In the genomic region with DNA sequence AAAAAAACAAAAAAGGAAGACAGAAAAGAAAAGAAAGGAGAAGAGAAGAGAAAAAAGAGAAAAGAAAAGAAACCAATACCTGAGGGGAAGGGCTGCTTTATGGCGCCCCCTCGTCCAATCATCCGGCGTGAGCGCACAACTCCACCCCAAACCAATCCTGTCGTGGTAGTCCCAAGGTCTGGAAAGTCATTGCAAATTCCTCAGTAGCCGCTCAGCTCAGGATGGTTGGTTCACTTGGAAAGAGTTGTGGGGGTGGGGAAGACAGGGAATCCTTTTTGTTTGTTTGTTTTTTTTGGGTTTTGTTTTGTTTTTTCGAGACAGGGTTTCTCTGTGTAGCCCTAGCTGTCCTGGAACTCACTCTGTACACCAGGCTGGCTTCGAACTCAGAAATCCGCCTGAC, we compare ENCODE assay signal across 8 mouse cellular contexts. TPM values are rescaled to one million over a fixed set of nuclear protein-coding genes. Genes with fewer than 3 reads are reported as not detected.
DNase-seq lines count a peak whose midpoint lies in the region; ATAC-seq lines count a peak whose summit lies in the region.

No protein-coding gene starts in this region.

- ATAC-seq in lung, embryonic 16.5 days (ENCODE audit: low read depth): no peak
- no peak for ATAC-seq in forebrain, embryonic 14.5 days
- no peak for ATAC-seq in liver, embryonic 12.5 days
- no peak for ATAC-seq in stomach, embryonic 16.5 days (ENCODE audit: insufficient read depth, low FRiP score)

- 35% methylated on average over 10 of the region's 10 CpGs for WGBS in lung, embryonic 16.5 days
- WGBS in forebrain, embryonic 14.5 days: 51% methylated on average over 10 of the region's 10 CpGs
- WGBS in liver, embryonic 12.5 days (ENCODE audit: insufficient replicate concordance): 15% methylated on average over 10 of the region's 10 CpGs
- 34% methylated on average over 10 of the region's 10 CpGs for WGBS in stomach, embryonic 16.5 days

- no peak for DNase-seq in lung, postnatal 25 days (ENCODE audit: low spot score)
- DNase-seq in forebrain, embryonic 14.5 days (ENCODE audit: low spot score): no peak
- no peak for DNase-seq in layer of hippocampus, postnatal 25 days (ENCODE audit: extremely low spot score in 1 of 2, low spot score in 1 of 2)
- no peak for DNase-seq in right cerebral cortex, postnatal 25 days
- no peak for DNase-seq in right cerebral cortex, postnatal 4 days

- peak overlapping the region; percentile 98 for H3K4me2 ChIP-seq in lung, embryonic 16.5 days (ENCODE audit: low read depth, low read length)
- peak overlapping the region; percentile 95 for H3K4me2 ChIP-seq in forebrain, embryonic 14.5 days (ENCODE audit: low read length)
- H3K4me2 ChIP-seq in liver, embryonic 12.5 days: peak overlapping the region; percentile 77
- peak overlapping the region; percentile 97 for H3K4me2 ChIP-seq in stomach, embryonic 16.5 days (ENCODE audit: low read depth, low read length)

- H3K27me3 ChIP-seq in lung, embryonic 16.5 days (ENCODE audit: control insufficient read depth, insufficient read depth, low read depth, low read length): no peaks in the 10 kb centered on the region
- no peaks in the 10 kb centered on the region for H3K27me3 ChIP-seq in forebrain, embryonic 14.5 days (replicated peaks; ENCODE audit: control insufficient read depth, insufficient read depth, low read length)
- peaks cover 37% of the 10 kb centered on the region for H3K27me3 ChIP-seq in liver, embryonic 12.5 days (replicated peaks)
- H3K27me3 ChIP-seq in stomach, embryonic 16.5 days (ENCODE audit: control insufficient read depth, insufficient read depth, low read length): no peaks in the 10 kb centered on the region

- H3K9me3 ChIP-seq in lung, embryonic 16.5 days (ENCODE audit: control insufficient read depth, low read length): no peaks in the 10 kb centered on the region
- H3K9me3 ChIP-seq in forebrain, embryonic 14.5 days (replicated peaks; ENCODE audit: control insufficient read depth, low read length): no peaks in the 10 kb centered on the region
- no peaks in the 10 kb centered on the region for H3K9me3 ChIP-seq in liver, embryonic 12.5 days (replicated peaks)
- H3K9me3 ChIP-seq in stomach, embryonic 16.5 days (replicated peaks; ENCODE audit: control insufficient read depth, low read length): no peaks in the 10 kb centered on the region

- H3K9ac ChIP-seq in lung, embryonic 16.5 days (ENCODE audit: low read length): no peak overlapping the region; the same call in 1 of the 2 replicates
- no peak overlapping the region for H3K9ac ChIP-seq in forebrain, embryonic 14.5 days (ENCODE audit: low read length)
- H3K9ac ChIP-seq in liver, embryonic 12.5 days: no peak overlapping the region
- no peak overlapping the region for H3K9ac ChIP-seq in stomach, embryonic 16.5 days (ENCODE audit: low read length)

- no peaks in the 10 kb centered on the region for H3K36me3 ChIP-seq in lung, embryonic 16.5 days (ENCODE audit: control insufficient read depth, insufficient read depth, low read length)
- H3K36me3 ChIP-seq in forebrain, embryonic 14.5 days (ENCODE audit: control insufficient read depth, insufficient read depth, low read length): no peaks in the 10 kb centered on the region
- no peaks in the 10 kb centered on the region for H3K36me3 ChIP-seq in liver, embryonic 12.5 days
- H3K36me3 ChIP-seq in stomach, embryonic 16.5 days (ENCODE audit: control insufficient read depth, insufficient read depth, low read length): no peaks in the 10 kb centered on the region

- H3K27ac ChIP-seq in lung, embryonic 16.5 days (ENCODE audit: low read length): no peak overlapping the region
- no peak overlapping the region for H3K27ac ChIP-seq in forebrain, embryonic 14.5 days (ENCODE audit: low read depth, low read length)
- H3K27ac ChIP-seq in liver, embryonic 12.5 days: no peak overlapping the region
- H3K27ac ChIP-seq in stomach, embryonic 16.5 days (ENCODE audit: low read length): no peak overlapping the region

- 0 out of 2 replicates have a peak, but pooled peaks cover 5% of the 10 kb centered on the region for H3K4me1 ChIP-seq in lung, embryonic 16.5 days (replicated peaks; ENCODE audit: control insufficient read depth, insufficient read depth, low read length)
- no peaks in the 10 kb centered on the region; the same call in 1 of the 2 replicates for H3K4me1 ChIP-seq in forebrain, embryonic 14.5 days (ENCODE audit: control insufficient read depth, insufficient read depth, low read length)
- H3K4me1 ChIP-seq in liver, embryonic 12.5 days: peaks cover 22% of the 10 kb centered on the region
- no peaks in the 10 kb centered on the region for H3K4me1 ChIP-seq in stomach, embryonic 16.5 days (ENCODE audit: control insufficient read depth, insufficient read depth, low read length)

- H3K4me3 ChIP-seq in lung, embryonic 16.5 days (ENCODE audit: low read length): peak overlapping the region; percentile 68
- H3K4me3 ChIP-seq in forebrain, embryonic 14.5 days (ENCODE audit: low read depth, low read length): peak overlapping the region; percentile 55; the same call in 1 of the 2 replicates
- H3K4me3 ChIP-seq in liver, embryonic 12.5 days: peak overlapping the region; percentile 58
- peak overlapping the region; percentile 79 for H3K4me3 ChIP-seq in stomach, embryonic 16.5 days (replicated peaks; ENCODE audit: low read length)

RNA-seq across cellular contexts. Expression of gene Tet1, which starts 23.3 kb away (rescaled TPM):
- polyA plus RNA-seq in lung, embryonic 16.5 days (2015; fragmentation: Nextera tagmentation; extraction: Ambion mirVana): 21.5 and 27.0 TPM in 2 replicates
- polyA plus RNA-seq in forebrain, embryonic 14.5 days (2014; fragmentation: Nextera tagmentation; extraction: Ambion mirVana): 25.0 and 38.1 TPM in 2 replicates
- 3.6 and 4.6 TPM in 2 replicates for polyA plus RNA-seq in liver, embryonic 12.5 days (2016; fragmentation: Nextera tagmentation; extraction: Ambion mirVana)
- polyA plus RNA-seq in stomach, embryonic 16.5 days (2015; fragmentation: Nextera tagmentation; extraction: Ambion mirVana): 15.3 and 20.5 TPM in 2 replicates
- 10 to 100 TPM; 20.5 to 27.6 TPM for total RNA-seq in layer of hippocampus, postnatal 25 days (2021)

RNA-seq across cellular contexts. Expression of gene Slc25a16, which starts 35.0 kb away (rescaled TPM):
- 15.7 and 16.3 TPM in 2 replicates for polyA plus RNA-seq in lung, embryonic 16.5 days (2015; fragmentation: Nextera tagmentation; extraction: Ambion mirVana)
- 16.7 and 17.1 TPM in 2 replicates for polyA plus RNA-seq in forebrain, embryonic 14.5 days (2014; fragmentation: Nextera tagmentation; extraction: Ambion mirVana)
- polyA plus RNA-seq in liver, embryonic 12.5 days (2016; fragmentation: Nextera tagmentation; extraction: Ambion mirVana): 11.9 and 12.4 TPM in 2 replicates
- 13.4 and 13.9 TPM in 2 replicates for polyA plus RNA-seq in stomach, embryonic 16.5 days (2015; fragmentation: Nextera tagmentation; extraction: Ambion mirVana)
- 10 to 100 TPM; 42.3 to 45.3 TPM for total RNA-seq in layer of hippocampus, postnatal 25 days (2021)
